Mouse (Mus musculus) CH12.LX (cell line): Measurements from ENCODE around the gene Gm12394.
"Not testable (repeated sequence)": the region's sequence is repeated elsewhere in the genome, so short reads cannot be mapped to it uniquely, and the experiment has no call there.

Experiments used
- CHD2 ChIP-seq: IDR thresholded peaks from 2 replicates; pipeline ENCODE4 v1.6.1; 2011; ENCODE audit warnings: low read length, improper control_type of control experiment
- CTCF ChIP-seq, 2 experiments: IDR thresholded peaks in 1 of 2; conservative IDR thresholded peaks in 1 of 2; 2 replicates each; pipeline ENCODE4 v1.5.1; 2011 to 2012; ENCODE audit warnings: low read depth in 2 of 2, low read length in 2 of 2, improper control_type of control experiment in 1 of 2, inconsistent platforms in 1 of 2, mild to moderate bottlenecking in 1 of 2, moderate library complexity in 1 of 2
- JUND ChIP-seq: conservative IDR thresholded peaks from 2 replicates; pipeline ENCODE4 v1.6.1; 2011; ENCODE audit warnings: low read depth, low read length, improper control_type of control experiment
- KAT2A ChIP-seq: IDR thresholded peaks from 2 replicates; pipeline ENCODE4 v1.6.1; 2012; ENCODE audit warnings: low read length, improper control_type of control experiment, inconsistent platforms; ENCODE audit not compliant: insufficient replicate concordance
- MAZ ChIP-seq: IDR thresholded peaks from 2 replicates; pipeline ENCODE4 v1.6.1; 2012; ENCODE audit warnings: low read depth, mild to moderate bottlenecking, inconsistent platforms, low read length, improper control_type of control experiment, moderate library complexity
- MXI1 ChIP-seq: IDR thresholded peaks from 2 replicates; pipeline ENCODE4 v1.6.1; 2011; ENCODE audit warnings: mild to moderate bottlenecking, low read depth, low read length, improper control_type of control experiment
- NELFE ChIP-seq: IDR thresholded peaks from 2 replicates; pipeline ENCODE4 v1.6.1; 2011; ENCODE audit warnings: low read depth, low read length, improper control_type of control experiment
- POLR2A ChIP-seq: IDR thresholded peaks from 2 replicates; pipeline ENCODE4 v1.6.1; 2011; ENCODE audit warnings: low read depth, mild to moderate bottlenecking, improper control_type of control experiment, low read length
- RAD21 ChIP-seq: IDR thresholded peaks from 2 replicates; pipeline ENCODE4 v1.6.1; 2011; ENCODE audit warnings: low read depth, mild to moderate bottlenecking, low read length, improper control_type of control experiment, moderate library complexity

DNA sequence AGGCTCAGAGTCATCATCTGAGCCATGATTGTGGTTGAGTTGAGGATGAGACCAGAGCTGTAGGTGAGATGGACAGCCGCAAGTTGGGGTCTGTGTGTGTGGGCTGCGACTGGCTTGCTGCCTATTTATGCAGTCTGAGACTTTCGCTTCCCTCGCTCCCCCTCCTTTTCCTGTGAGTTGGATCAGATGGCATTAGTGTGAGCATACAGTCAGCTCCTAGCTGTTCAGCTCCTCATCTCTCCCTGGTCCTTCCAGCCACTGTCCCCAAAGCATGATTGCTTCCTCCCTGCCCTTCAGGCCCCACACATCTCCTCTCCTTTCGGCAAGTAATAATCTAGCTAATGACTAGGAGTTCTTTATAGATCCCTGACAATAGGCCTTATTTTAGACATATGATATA lies 82.7 kb downstream of the Gm12394 start, which contains the start of gene Ccl21a:
- not testable (repeated sequence) for TF ChIP-seq CTCF (conservative IDR thresholded peaks at IDR 0.05 in 1 of 2, IDR thresholded peaks at IDR 0.05 in 1 of 2; ENCODE audit: low read depth in 2 of 2, low read length in 2 of 2); MXI1; JUND; KAT2A; MAZ; NELFE; POLR2A; CHD2; RAD21
